Mouse (Mus musculus): Measurements from ENCODE around the gene Il17rb. TPM values are rescaled to one million over a fixed set of nuclear protein-coding genes. Genes with fewer than 3 reads are reported as not detected.

Il17rb gene
- polyA plus RNA-seq, 1 experiment: 1.8 TPM

DNA sequence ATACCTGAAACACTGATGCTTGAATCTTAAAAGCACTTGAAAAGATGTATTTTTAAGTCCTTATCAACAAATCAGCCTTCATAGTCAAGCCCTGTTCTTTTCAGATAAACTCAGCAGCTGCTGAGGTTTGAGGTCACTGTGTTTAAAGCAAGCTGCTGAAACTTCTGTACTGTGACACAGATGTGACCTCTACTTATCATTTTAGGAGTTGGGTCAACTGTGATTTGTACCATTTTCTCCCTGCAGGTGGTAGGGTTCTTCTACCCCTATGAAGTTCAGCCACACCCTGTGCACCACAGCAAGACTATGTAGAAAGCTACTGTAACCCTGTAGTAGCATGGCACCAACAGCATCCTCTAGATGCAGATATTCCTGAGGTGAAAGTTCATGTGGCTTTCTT is 11.4 kb downstream of the Il17rb start:
- TF ChIP-seq CTCF (IDR thresholded peaks at IDR 0.05; ENCODE audit: extremely low read depth, insufficient read depth, low read length): no peak
- no peak for TF ChIP-seq POLR2A (IDR thresholded peaks at IDR 0.05; ENCODE audit: extremely low read depth, insufficient read depth, low read length)
- peaks cover 2% of the 10 kb centered on the region; the same call in 1 of the 2 replicates for H3K4me1 ChIP-seq (ENCODE audit: control insufficient read depth, insufficient read depth, low read length)
- no peak overlapping the region for H3K4me3 ChIP-seq (ENCODE audit: insufficient read depth, low read length)
- no peak overlapping the region for H3K27ac ChIP-seq (ENCODE audit: insufficient read depth, low read length)

DNA sequence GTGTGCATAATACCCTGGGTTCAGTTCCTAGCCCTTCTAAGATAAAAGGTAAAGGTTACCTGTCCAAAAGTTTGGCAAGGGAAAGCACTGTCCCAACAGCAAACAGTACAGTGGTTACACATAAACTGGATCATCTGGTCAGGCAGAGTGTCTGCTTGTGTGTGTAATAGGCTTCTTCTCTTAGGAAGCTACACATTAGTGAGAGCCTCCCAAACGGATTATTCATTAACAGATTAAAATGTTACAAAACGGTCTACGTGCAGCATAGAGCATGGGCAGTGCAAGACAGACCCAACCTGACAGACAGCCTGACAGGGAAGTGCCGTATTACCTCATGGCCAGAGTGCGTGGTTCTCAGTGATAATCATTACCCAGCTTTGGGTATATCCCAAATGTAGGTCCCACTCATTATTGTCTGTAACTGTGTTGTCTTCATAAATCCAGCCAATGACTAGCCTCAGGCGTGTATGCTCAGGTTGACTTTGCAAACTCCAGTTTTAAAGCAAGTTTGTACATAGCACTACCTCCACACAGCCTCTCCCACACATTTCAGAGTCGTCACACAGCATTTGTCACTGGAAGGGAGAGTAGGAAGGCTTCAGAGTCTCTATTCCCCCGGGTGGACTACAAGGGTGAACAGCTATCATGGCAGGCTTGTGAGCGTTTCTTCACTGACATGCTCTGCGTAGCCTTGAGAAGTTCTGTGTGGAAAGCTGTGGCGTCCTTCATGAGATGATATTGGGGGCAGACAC is 12.5 kb downstream of the Il17rb start:
- TF ChIP-seq POLR2A (IDR thresholded peaks at IDR 0.05; ENCODE audit: extremely low read depth, insufficient read depth, low read length): no peak
- TF ChIP-seq CTCF (IDR thresholded peaks at IDR 0.05; ENCODE audit: extremely low read depth, insufficient read depth, low read length): no peak
- Histone ChIP-seq H3K27ac (ENCODE audit: insufficient read depth, low read length) (no peak overlapping the region), H3K4me1 (ENCODE audit: control insufficient read depth, insufficient read depth, low read length) (peaks cover 2% of the 10 kb centered on the region; the same call in 1 of the 2 replicates), H3K4me3 (ENCODE audit: insufficient read depth, low read length) (no peak overlapping the region)

DNA sequence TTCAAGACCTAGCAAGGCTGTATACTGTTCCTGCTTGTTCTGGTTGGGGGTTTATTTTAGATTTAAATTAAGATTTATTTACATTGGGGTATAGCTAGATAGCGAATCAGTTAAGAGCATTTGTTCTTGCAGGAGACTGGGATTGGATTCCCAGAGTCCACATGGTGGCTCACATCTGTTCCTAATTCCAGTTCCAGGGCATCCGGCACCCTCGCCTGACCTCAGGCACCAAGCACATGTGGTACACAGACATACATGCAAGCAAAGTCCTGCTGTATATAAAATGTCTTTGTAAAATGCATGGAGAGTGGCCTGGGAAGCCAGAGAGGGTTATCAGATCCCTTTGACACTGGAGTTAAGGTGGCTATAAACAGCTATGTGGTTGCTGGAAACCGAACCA is 13.7 kb downstream of the Il17rb start:
- Histone ChIP-seq H3K27ac (ENCODE audit: insufficient read depth, low read length) (no peak overlapping the region), H3K4me3 (ENCODE audit: insufficient read depth, low read length) (no peak overlapping the region), H3K4me1 (ENCODE audit: control insufficient read depth, insufficient read depth, low read length) (peaks cover 2% of the 10 kb centered on the region; the same call in 1 of the 2 replicates)
- TF ChIP-seq CTCF (IDR thresholded peaks at IDR 0.05; ENCODE audit: extremely low read depth, insufficient read depth, low read length) (no peak), POLR2A (IDR thresholded peaks at IDR 0.05; ENCODE audit: extremely low read depth, insufficient read depth, low read length) (no peak)

DNA sequence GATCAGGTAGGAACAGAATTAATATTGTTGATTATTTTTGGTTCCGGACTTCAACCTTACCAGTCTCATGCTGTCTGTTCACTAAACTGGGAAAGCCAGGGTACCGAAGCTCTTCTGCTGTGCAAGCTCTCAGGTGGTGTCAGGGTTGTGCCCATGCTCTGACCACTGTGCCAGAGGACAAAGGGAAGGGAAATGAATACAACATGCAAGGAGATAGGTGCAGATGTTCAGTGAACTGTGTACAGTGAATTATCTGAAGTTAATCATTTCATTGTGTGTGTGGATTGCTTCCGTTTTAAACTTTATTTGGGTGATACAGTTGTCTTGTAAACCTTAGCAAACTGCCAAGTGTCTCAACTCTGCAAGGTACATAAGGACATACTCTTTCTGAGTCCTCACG is 20.4 kb downstream of the Il17rb start:
- H3K4me1 ChIP-seq (ENCODE audit: control insufficient read depth, insufficient read depth, low read length): no peaks in the 10 kb centered on the region; the same call in 1 of the 2 replicates
- no peak overlapping the region for H3K27ac ChIP-seq (ENCODE audit: insufficient read depth, low read length)
- H3K4me3 ChIP-seq (ENCODE audit: insufficient read depth, low read length): no peak overlapping the region
- TF ChIP-seq CTCF (IDR thresholded peaks at IDR 0.05; ENCODE audit: extremely low read depth, insufficient read depth, low read length): no peak
- TF ChIP-seq POLR2A (IDR thresholded peaks at IDR 0.05; ENCODE audit: extremely low read depth, insufficient read depth, low read length): no peak

DNA sequence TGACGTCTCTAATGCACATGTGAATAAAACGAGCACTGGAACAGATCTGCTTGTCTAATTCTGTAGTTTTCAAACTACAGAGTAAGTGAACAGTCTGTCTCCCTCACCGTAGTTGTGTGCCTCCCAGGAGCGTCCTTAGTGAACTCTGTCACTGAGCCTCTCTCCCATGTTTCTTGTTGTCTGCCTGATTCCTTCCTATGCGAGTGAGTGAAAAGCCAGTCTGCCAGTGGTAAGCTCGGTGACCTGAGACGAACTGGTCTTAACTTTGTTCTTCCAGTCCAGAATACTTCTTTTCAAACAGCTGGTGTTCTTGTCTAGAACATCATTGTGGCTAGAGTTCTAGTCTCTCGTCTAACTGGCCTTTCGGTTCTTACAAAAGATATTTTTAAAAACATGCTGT is 21.0 kb downstream of the Il17rb start:
- no peaks in the 10 kb centered on the region; the same call in 1 of the 2 replicates for H3K4me1 ChIP-seq (ENCODE audit: control insufficient read depth, insufficient read depth, low read length)
- no peak for TF ChIP-seq POLR2A (IDR thresholded peaks at IDR 0.05; ENCODE audit: extremely low read depth, insufficient read depth, low read length)
- no peak for TF ChIP-seq CTCF (IDR thresholded peaks at IDR 0.05; ENCODE audit: extremely low read depth, insufficient read depth, low read length)
- H3K4me3 ChIP-seq (ENCODE audit: insufficient read depth, low read length): no peak overlapping the region
- H3K27ac ChIP-seq (ENCODE audit: insufficient read depth, low read length): no peak overlapping the region

DNA sequence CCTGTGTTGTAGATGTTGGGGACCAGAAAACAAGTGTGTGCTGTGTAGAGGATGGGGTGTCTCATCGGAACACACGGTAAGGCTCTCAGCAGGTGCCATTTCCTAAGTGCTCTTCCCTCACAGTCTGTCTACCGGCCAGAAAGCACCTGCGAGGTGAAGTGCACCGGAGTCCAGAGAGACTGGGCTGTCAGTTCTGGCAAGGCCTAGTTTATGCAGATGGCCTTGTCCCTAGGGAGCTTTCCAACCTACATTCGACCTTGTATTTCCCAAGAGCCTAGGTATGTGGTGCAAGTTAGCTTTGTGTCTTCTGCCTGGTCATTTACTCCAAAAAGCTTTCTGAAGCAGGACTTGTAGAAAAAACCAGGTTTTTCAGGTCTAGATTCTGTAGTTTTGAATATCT is 21.4 kb downstream of the Il17rb start:
- Histone ChIP-seq H3K4me1 (ENCODE audit: control insufficient read depth, insufficient read depth, low read length) (no peaks in the 10 kb centered on the region; the same call in 1 of the 2 replicates), H3K27ac (ENCODE audit: insufficient read depth, low read length) (no peak overlapping the region), H3K4me3 (ENCODE audit: insufficient read depth, low read length) (no peak overlapping the region)
- TF ChIP-seq POLR2A (IDR thresholded peaks at IDR 0.05; ENCODE audit: extremely low read depth, insufficient read depth, low read length) (no peak), CTCF (IDR thresholded peaks at IDR 0.05; ENCODE audit: extremely low read depth, insufficient read depth, low read length) (no peak)

DNA sequence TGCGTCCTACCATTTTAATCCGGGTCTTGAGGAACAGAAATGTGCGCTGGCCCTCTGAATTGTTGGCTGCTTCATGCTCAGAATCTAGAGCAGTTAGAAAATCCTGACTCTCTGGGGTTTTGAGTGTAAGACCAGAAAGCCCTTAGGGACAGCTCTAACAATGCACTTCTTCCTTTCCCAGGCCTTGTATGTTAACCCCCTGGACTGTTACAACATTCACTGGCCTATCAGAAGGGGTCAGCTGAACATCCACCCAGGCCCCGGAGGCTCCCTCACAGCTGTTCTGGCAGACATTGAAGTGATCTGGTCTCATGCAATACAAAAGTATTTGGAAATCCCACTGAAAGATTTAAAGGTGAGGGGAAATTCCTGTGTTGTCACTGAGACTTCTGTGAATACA is 22.6 kb downstream of the Il17rb start:
- Histone ChIP-seq H3K27ac (ENCODE audit: insufficient read depth, low read length) (no peak overlapping the region), H3K4me1 (ENCODE audit: control insufficient read depth, insufficient read depth, low read length) (no peaks in the 10 kb centered on the region; the same call in 1 of the 2 replicates), H3K4me3 (ENCODE audit: insufficient read depth, low read length) (no peak overlapping the region)
- TF ChIP-seq POLR2A (IDR thresholded peaks at IDR 0.05; ENCODE audit: extremely low read depth, insufficient read depth, low read length) (no peak), CTCF (IDR thresholded peaks at IDR 0.05; ENCODE audit: extremely low read depth, insufficient read depth, low read length) (no peak)

DNA sequence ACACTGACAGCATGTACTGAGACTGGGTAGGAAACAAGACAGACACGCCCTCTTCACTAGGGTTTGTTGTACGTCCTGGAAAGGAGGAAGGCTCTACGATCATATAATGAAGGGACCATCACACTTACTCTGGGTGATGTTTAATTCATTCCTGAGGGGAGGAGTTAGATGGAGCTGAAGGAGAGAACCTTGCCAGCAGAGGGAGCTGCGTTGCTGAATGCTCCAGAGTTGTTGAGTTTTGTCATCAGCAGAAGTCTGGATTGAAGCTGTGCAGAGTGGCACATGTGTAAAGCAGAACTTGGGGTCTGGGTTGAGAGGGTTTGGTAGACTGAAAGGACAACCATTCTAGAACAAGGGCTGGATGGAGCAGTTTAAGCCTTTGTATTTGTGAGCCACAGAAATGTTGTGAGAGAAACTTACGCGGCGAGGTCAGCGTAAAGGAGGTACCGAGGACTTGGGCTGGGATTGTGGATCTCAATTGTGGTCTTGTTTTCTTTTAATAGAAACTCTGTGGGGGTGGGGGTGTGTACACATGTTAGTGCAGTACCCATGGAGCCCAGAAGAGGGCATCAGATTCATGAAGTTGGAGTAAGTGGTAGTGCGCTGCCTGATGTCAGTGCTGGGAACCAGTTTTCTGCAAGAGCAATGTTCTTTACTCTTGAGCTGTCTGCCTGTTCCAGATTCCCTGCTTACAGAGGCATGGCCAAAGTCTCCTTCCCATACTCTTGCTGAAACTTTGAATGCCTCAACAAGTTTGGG is 28.1 kb downstream of the Il17rb start:
- H3K4me3 ChIP-seq (ENCODE audit: insufficient read depth, low read length): no peak overlapping the region
- H3K4me1 ChIP-seq (ENCODE audit: control insufficient read depth, insufficient read depth, low read length): no peaks in the 10 kb centered on the region; the same call in 1 of the 2 replicates
- H3K27ac ChIP-seq (ENCODE audit: insufficient read depth, low read length): no peak overlapping the region
- peak; percentile 32; the same call in 1 of the 2 replicates for TF ChIP-seq CTCF (IDR thresholded peaks at IDR 0.05; ENCODE audit: extremely low read depth, insufficient read depth, low read length)
- TF ChIP-seq POLR2A (IDR thresholded peaks at IDR 0.05; ENCODE audit: extremely low read depth, insufficient read depth, low read length): no peak

DNA sequence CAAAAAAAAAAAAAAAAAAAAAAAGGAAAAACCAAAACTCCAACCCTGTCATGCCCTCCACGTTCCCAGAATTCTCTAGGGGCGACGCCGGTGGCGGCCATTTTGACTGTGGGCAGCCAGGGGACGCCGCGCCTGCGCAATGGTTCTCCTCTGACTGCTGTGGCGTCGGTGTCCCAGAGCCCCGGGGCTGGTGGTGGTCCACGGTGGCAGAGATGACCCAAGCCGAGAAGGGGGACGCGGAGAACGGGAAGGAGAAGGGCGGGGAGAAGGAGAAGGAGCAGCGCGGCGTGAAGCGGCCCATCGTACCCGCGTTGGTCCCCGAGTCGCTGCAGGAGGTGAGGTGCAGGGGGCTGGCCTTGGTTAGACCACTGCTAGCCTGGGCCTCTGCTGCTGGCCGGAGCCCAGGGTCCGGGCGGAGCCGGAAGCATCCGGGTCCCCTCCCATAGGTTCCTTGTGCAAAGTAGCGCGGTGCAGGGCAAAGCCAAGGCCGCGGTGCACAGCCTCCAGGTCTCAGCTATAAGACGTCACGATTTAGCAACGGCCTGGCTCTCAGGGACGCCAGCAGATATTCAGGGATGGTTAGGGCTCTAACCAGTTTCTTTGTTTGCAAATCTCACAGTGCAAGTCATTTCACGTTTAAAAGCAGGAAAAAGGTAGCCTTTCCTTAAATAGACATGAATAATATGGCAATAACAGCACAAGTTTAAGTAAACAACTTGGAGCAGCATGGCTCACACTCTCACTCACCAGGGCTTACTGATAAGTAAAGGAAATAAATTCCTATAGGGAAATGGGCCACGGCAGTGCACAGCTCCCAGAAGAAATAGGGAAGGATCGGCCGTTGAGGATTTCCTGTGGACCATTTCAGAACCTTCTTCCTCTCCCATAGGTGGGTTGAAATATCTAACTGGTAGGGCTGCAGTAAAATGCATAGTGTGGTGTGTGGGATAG is 30.2 kb downstream of the Il17rb start, which contains the start of gene Actr8:
Gene Actr8, plus strand, starts transcription at position 84 of the 951 bp plus-strand sequence.
- peak within 1 kb of the TSS; percentile 96 for H3K27ac ChIP-seq (ENCODE audit: insufficient read depth, low read length)
- H3K4me1 ChIP-seq (ENCODE audit: control insufficient read depth, insufficient read depth, low read length): no peaks in the 10 kb centered on the region
- TF ChIP-seq POLR2A (IDR thresholded peaks at IDR 0.05; ENCODE audit: extremely low read depth, insufficient read depth, low read length) (peak; percentile 52), CTCF (IDR thresholded peaks at IDR 0.05; ENCODE audit: extremely low read depth, insufficient read depth, low read length) (no peak)
- peak within 1 kb of the TSS; percentile 79 for H3K4me3 ChIP-seq (ENCODE audit: insufficient read depth, low read length)
